Mouse (Mus musculus): ENCODE data around the gene Zfp358.
A peak's percentile ranks its signal among the peaks of the same experiment; 100 is the strongest.

GRCm38 (mm10) chr8:3500235-3501090 lies 7.5 kb downstream of the Zfp358 start, which contains the start of gene Mcoln1:
- TF ChIP-seq POLR2A (IDR thresholded peaks at IDR 0.05; ENCODE audit: insufficient read depth, low read length) (peak; percentile 86), CTCF (IDR thresholded peaks at IDR 0.05; ENCODE audit: low read depth, low read length) (no peak)
